Mouse (Mus musculus): ENCODE data around the gene Gjb5. TPM values are rescaled to one million over a fixed set of nuclear protein-coding genes. Genes with fewer than 3 reads are reported as not detected.

Gene Gjb5
- polyA plus RNA-seq, 1 experiment from 2014 or later, result 0.12 TPM

GRCm38 (mm10) chr4:127368379-127368973 lies 10.5 kb upstream of the Gjb5 start:
- 30% methylated on average over 13 of the region's 13 CpGs for WGBS
- H3K36me3 ChIP-seq, result no peaks in the 10 kb centered on the region
- 0 out of 2 replicates have a peak overlapping the region, but pooled peaks have one; percentile 19 for H3K9ac ChIP-seq
- H3K4me3 ChIP-seq, result no peak overlapping the region
- ATAC-seq (ENCODE audit: low FRiP score, low read depth), result 0 out of 2 replicates have a peak, but pooled peaks have one; percentile 40
- H3K4me1 ChIP-seq (replicated peaks), result peaks cover 20% of the 10 kb centered on the region
- no peaks in the 10 kb centered on the region for H3K27me3 ChIP-seq
- no peak overlapping the region for H3K27ac ChIP-seq (replicated peaks)
- H3K9me3 ChIP-seq, result no peaks in the 10 kb centered on the region
- H3K4me2 ChIP-seq, result no peak overlapping the region

- Histone ChIP-seq H3K27ac (replicated peaks) (no peak overlapping the region), H3K9ac (no peak overlapping the region), H3K9me3 (no peaks in the 10 kb centered on the region), H3K4me1 (replicated peaks) (peaks cover 20% of the 10 kb centered on the region), H3K4me2 (no peak overlapping the region), H3K36me3 (no peaks in the 10 kb centered on the region), H3K4me3 (no peak overlapping the region), H3K27me3 (no peaks in the 10 kb centered on the region)
- 22% methylated on average over 4 of the region's 4 CpGs for WGBS
- ATAC-seq (ENCODE audit: low FRiP score, low read depth), result 0 out of 2 replicates have a peak, but pooled peaks have one; percentile 35
Measured at GRCm38 (mm10) chr4:127365834-127366233, 7.9 kb upstream of the Gjb5 start.

- WGBS, result 16% methylated on average over 5 of the region's 5 CpGs
- no peaks in the 10 kb centered on the region for H3K27me3 ChIP-seq
- no peak overlapping the region for H3K9ac ChIP-seq
- peaks cover 20% of the 10 kb centered on the region for H3K4me1 ChIP-seq (replicated peaks)
- no peaks in the 10 kb centered on the region for H3K9me3 ChIP-seq
- no peak overlapping the region for H3K4me3 ChIP-seq
- no peak overlapping the region for H3K4me2 ChIP-seq
- H3K36me3 ChIP-seq, result no peaks in the 10 kb centered on the region
- ATAC-seq (ENCODE audit: low FRiP score, low read depth), result no peak
- no peak overlapping the region for H3K27ac ChIP-seq (replicated peaks)
Measured at GRCm38 (mm10) chr4:127365433-127365832, 7.5 kb upstream of the Gjb5 start.

GRCm38 (mm10) chr4:127364431-127364830 lies 6.5 kb upstream of the Gjb5 start:
- no peaks in the 10 kb centered on the region for H3K9me3 ChIP-seq
- no peak overlapping the region for H3K9ac ChIP-seq
- H3K4me2 ChIP-seq, result no peak overlapping the region
- ATAC-seq (ENCODE audit: low FRiP score, low read depth), result no peak
- no peaks in the 10 kb centered on the region for H3K36me3 ChIP-seq
- no peak overlapping the region for H3K4me3 ChIP-seq
- H3K27me3 ChIP-seq, result no peaks in the 10 kb centered on the region
- WGBS, result 66% methylated on average over 6 of the region's 6 CpGs
- H3K27ac ChIP-seq (replicated peaks), result no peak overlapping the region
- H3K4me1 ChIP-seq (replicated peaks), result peaks cover 20% of the 10 kb centered on the region

- ATAC-seq (ENCODE audit: low FRiP score, low read depth), result no peak
- Histone ChIP-seq H3K9me3 (no peaks in the 10 kb centered on the region), H3K36me3 (no peaks in the 10 kb centered on the region), H3K4me3 (no peak overlapping the region), H3K4me2 (no peak overlapping the region), H3K27me3 (no peaks in the 10 kb centered on the region), H3K9ac (no peak overlapping the region), H3K27ac (replicated peaks) (no peak overlapping the region), H3K4me1 (replicated peaks) (peaks cover 13% of the 10 kb centered on the region; the same call in 1 of the 2 replicates)
- 56% methylated on average over 4 of the region's 4 CpGs for WGBS
Measured at GRCm38 (mm10) chr4:127363331-127363730, 5.3 kb upstream of the Gjb5 start.

- H3K27ac ChIP-seq (replicated peaks), result no peak overlapping the region
- ATAC-seq (ENCODE audit: low FRiP score, low read depth), result no peak
Measured at GRCm38 (mm10) chr4:127362520-127362919, 4.5 kb upstream of the Gjb5 start.

GRCm38 (mm10) chr4:127354506-127355485 lies 3.2 kb downstream of the Gjb5 start:
- H3K4me1 ChIP-seq (replicated peaks), result no peaks in the 10 kb centered on the region
- ATAC-seq (ENCODE audit: low FRiP score, low read depth), result no peak; the same call in 1 of the 2 replicates

More at GRCm38 (mm10) chr4:127362520-127362919, 4.5 kb upstream of the Gjb5 start:
- WGBS, result 91% methylated on average over 3 of the region's 3 CpGs
- H3K4me1 ChIP-seq (replicated peaks), result peaks cover 13% of the 10 kb centered on the region; the same call in 1 of the 2 replicates
- H3K4me2 ChIP-seq, result no peak overlapping the region
- H3K27me3 ChIP-seq, result no peaks in the 10 kb centered on the region
- H3K4me3 ChIP-seq, result no peak overlapping the region
- no peaks in the 10 kb centered on the region for H3K36me3 ChIP-seq
- no peak overlapping the region for H3K9ac ChIP-seq
- no peaks in the 10 kb centered on the region for H3K9me3 ChIP-seq

GRCm38 (mm10) chr4:127353951-127354438 lies 4.0 kb downstream of the Gjb5 start, which contains the start of gene Gjb4:
Gjb4 (minus strand) TSS chr4:127354081.
- Histone ChIP-seq H3K4me3 (no peak within 1 kb of the TSS), H3K36me3 (no peaks in the 10 kb centered on the region), H3K27ac (replicated peaks) (no peak within 1 kb of the TSS), H3K9me3 (no peaks in the 10 kb centered on the region), H3K4me2 (no peak within 1 kb of the TSS), H3K4me1 (replicated peaks) (no peaks in the 10 kb centered on the region), H3K9ac (no peak within 1 kb of the TSS), H3K27me3 (no peaks in the 10 kb centered on the region)
- WGBS, result 43% methylated on average over 8 of the region's 8 CpGs
- ATAC-seq (ENCODE audit: low FRiP score, low read depth), result no peak

More at GRCm38 (mm10) chr4:127354506-127355485, 3.2 kb downstream of the Gjb5 start:
- 72% methylated on average over 15 of the region's 15 CpGs for WGBS
- Histone ChIP-seq H3K9me3 (no peaks in the 10 kb centered on the region), H3K9ac (no peak overlapping the region), H3K4me3 (no peak overlapping the region), H3K4me2 (no peak overlapping the region), H3K36me3 (no peaks in the 10 kb centered on the region), H3K27me3 (no peaks in the 10 kb centered on the region), H3K27ac (replicated peaks) (no peak overlapping the region)

GRCm38 (mm10) chr4:127352594-127352993 lies 5.4 kb downstream of the Gjb5 start:
- Histone ChIP-seq H3K27me3 (no peaks in the 10 kb centered on the region), H3K36me3 (no peaks in the 10 kb centered on the region), H3K4me1 (replicated peaks) (no peaks in the 10 kb centered on the region), H3K9me3 (no peaks in the 10 kb centered on the region), H3K9ac (no peak overlapping the region), H3K27ac (replicated peaks) (no peak overlapping the region), H3K4me3 (no peak overlapping the region), H3K4me2 (no peak overlapping the region)
- 3% methylated on average over 1 of the region's 1 CpGs for WGBS
- ATAC-seq (ENCODE audit: low FRiP score, low read depth), result no peak

GRCm38 (mm10) chr4:127349560-127350300 lies 8.3 kb downstream of the Gjb5 start:
- no peaks in the 10 kb centered on the region for H3K36me3 ChIP-seq
- H3K27ac ChIP-seq (replicated peaks), result no peak overlapping the region
- no peaks in the 10 kb centered on the region for H3K9me3 ChIP-seq
- H3K9ac ChIP-seq, result no peak overlapping the region
- H3K4me3 ChIP-seq, result no peak overlapping the region
- H3K4me1 ChIP-seq (replicated peaks), result no peaks in the 10 kb centered on the region
- ATAC-seq (ENCODE audit: low FRiP score, low read depth), result no peak
- 68% methylated on average over 4 of the region's 4 CpGs for WGBS
- no peak overlapping the region for H3K4me2 ChIP-seq
- no peaks in the 10 kb centered on the region for H3K27me3 ChIP-seq

GRCm38 (mm10) chr4:127345000-127345399 lies 13.0 kb downstream of the Gjb5 start:
- Histone ChIP-seq H3K4me3 (no peak overlapping the region), H3K9me3 (no peaks in the 10 kb centered on the region), H3K36me3 (no peaks in the 10 kb centered on the region), H3K9ac (no peak overlapping the region), H3K4me2 (no peak overlapping the region), H3K4me1 (replicated peaks) (no peaks in the 10 kb centered on the region), H3K27ac (replicated peaks) (no peak overlapping the region), H3K27me3 (no peaks in the 10 kb centered on the region)
- 84% methylated on average over 5 of the region's 5 CpGs for WGBS
- no peak for ATAC-seq (ENCODE audit: low FRiP score, low read depth)

Measured in hindbrain, embryonic 15.5 days (tissue).